ENCODE assay signal across 20 mouse cellular contexts in genomic region chr11:99036254-99036653, GRCm38 (mm10). TPM values are rescaled to one million over a fixed set of nuclear protein-coding genes. Genes with fewer than 3 reads are reported as not detected.
"Had no signal": no experiment of that assay in that cellular context is flagged by ENCODE, and none has a peak within 500 bp of the region (broad histone marks: within the 10 kb centered on the region; RNA-seq: fewer than 3 reads in every experiment).

No protein-coding gene starts in this region.

- H3K27me3 ChIP-seq: intestine, embryonic 15.5 days; kidney, embryonic 15.5 days; lung, embryonic 15.5 days; midbrain, embryonic 13.5 days; neural tube, embryonic 13.5 days had no signal

- H3K4me2 ChIP-seq: intestine, embryonic 15.5 days; kidney, embryonic 15.5 days; liver, embryonic 15.5 days; lung, embryonic 15.5 days; midbrain, embryonic 13.5 days; neural tube, embryonic 13.5 days had no signal

- ATAC-seq: intestine, embryonic 15.5 days; midbrain, embryonic 13.5 days; midbrain, embryonic 16.5 days had no signal

- DNase-seq: kidney, adult 11 months; kidney, adult 8-10 months; kidney, postnatal 10 days; kidney, postnatal 36 days; layer of hippocampus, postnatal 36 days; left cerebral cortex, postnatal 4 days; lung, adult 18-20 months; lung, postnatal 10 days; lung, postnatal 36 days; thymus, postnatal 25 days had no signal

- H3K36me3 ChIP-seq: intestine, embryonic 15.5 days; kidney, embryonic 15.5 days; liver, embryonic 15.5 days; lung, embryonic 15.5 days; midbrain, embryonic 10.5 days; midbrain, embryonic 13.5 days; neural tube, embryonic 13.5 days had no signal

- H3K4me3 ChIP-seq: intestine, embryonic 15.5 days; kidney, embryonic 15.5 days; liver, embryonic 15.5 days; lung, embryonic 15.5 days; midbrain, embryonic 10.5 days; midbrain, embryonic 13.5 days; myocyte; neural tube, embryonic 13.5 days had no signal

- H3K9ac ChIP-seq: intestine, embryonic 15.5 days; kidney, embryonic 15.5 days; liver, embryonic 15.5 days; lung, embryonic 15.5 days; midbrain, embryonic 13.5 days; neural tube, embryonic 13.5 days had no signal

- H3K4me1 ChIP-seq: intestine, embryonic 15.5 days had no signal

- H3K27ac ChIP-seq: intestine, embryonic 15.5 days; kidney, embryonic 15.5 days; liver, embryonic 15.5 days; lung, embryonic 15.5 days; midbrain, embryonic 13.5 days; neural tube, embryonic 13.5 days had no signal

- H3K9me3 ChIP-seq: intestine, embryonic 15.5 days; kidney, embryonic 15.5 days; liver, embryonic 15.5 days; lung, embryonic 15.5 days; midbrain, embryonic 10.5 days; midbrain, embryonic 13.5 days; neural tube, embryonic 13.5 days had no signal

RNA-seq across cellular contexts. Expression of gene Gjd3, which starts 53.4 kb away (rescaled TPM):
- polyA plus RNA-seq: liver, adult 2 months; liver, embryonic 15.5 days; midbrain, embryonic 10.5 days had no signal
